Mouse (Mus musculus) fibroblast of lung, adult 2 months (primary cell): ENCODE data around the gene Psg20.
"Not testable (repeated sequence)": the region's sequence is repeated elsewhere in the genome, so short reads cannot be mapped to it uniquely, and the experiment has no call there.

ENCODE experiments used
- DNase-seq: peaks from one replicate; pipeline ENCODE4 v3.0.0-alpha.2; 2011; ENCODE audit warnings: low read depth

The Psg20 gene

DNA sequence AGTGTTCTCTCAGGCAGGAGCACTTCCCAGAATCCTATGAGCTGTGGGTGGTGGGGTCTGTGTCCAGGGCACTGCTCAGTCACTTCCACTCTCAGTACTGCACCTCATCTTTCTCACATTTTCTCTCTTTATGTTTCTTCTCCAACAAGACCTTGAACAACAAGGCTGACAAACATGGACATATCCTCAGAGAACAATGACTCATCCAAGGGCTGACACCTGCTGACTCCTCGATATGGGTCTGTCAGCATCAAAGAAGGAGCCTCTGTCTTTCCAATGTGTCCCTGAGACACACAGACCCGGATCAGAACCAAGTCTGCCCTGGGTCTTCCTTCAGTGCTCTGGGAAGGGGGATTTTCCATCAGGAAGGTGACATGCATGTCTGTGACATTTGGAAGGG, at the start of gene Psg20:
Gene Psg20 (minus strand): TSS at position 101 of the 400 bp plus-strand sequence.
- no peak for DNase-seq

DNA sequence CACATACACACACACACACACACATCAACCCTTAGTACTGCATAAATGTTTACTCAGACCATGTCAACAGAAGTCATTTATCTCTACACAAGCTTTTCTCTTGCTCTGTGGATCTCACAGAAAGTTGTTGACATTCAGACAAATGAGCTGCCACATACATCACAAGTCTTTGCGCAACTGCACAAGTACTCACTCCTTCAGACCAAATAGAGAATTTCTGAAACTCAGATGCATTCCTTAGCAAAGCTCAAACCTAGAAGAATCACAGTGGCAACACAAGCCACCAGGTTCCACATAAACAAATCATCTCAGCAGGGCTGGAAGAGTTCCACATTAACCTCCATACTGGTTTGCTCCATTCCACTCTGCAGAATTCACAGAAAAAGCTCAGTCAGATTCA, 48.5 kb upstream of the Psg20 start:
- DNase-seq, result no peak

DNA sequence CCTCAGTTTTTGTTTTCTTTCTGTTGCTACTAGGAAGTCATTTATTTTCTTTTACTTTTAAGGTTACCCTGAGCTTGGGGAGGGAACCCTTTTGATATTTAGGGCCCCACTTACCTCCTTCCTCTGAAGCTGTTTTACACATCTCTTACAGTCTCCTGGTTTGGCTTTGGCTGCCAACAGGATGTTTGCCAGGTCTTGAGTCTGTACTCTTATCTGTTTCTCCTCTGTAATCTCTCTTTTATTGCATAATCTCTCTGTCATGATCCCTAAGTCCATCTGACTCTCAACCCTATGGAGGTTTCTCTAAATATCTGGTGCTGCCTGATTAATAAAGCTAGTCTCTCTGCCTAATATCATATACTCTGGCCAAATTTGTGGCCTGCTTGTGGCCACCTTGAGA, 47.1 kb upstream of the Psg20 start:
- no peak for DNase-seq

DNA sequence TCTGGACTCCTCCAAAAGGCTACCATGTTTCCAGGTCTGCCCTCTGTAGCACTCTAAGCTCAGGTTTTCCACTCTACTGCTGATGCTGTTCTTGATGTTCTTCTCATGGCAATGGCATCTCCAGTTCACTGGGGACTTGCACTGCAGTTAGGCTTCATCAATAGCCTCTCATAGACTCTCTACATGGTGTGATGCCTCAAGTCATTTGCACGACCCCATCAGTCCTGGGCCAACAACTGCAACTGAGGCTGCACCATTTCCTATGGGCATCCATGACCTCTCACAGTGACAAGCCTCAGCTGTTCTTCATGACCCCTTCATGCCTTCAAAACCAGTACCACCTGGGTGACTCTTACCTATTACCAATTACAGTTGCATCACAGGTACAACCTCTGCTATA, 42.4 kb upstream of the Psg20 start:
- DNase-seq, result no peak

DNA sequence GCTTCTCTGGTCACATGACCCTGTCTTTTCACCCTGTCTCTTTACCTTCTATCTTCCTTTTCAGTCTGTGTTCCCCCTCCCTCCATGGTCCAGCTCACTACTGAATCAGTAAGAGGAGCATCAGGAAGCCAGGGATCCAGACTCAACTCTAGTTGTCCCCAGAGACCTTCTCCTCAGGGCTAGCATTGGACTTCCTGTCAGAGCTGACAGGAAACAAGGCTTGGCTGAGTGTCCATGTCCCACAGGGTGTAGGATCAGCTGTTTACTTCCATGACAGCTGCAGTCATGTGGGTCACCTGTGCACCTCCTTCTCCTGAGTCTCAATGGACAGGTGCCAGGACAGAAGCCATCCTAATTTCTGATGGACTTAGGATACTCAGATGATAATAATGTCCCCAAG, 39.9 kb upstream of the Psg20 start:
- DNase-seq, result not testable (repeated sequence)

DNA sequence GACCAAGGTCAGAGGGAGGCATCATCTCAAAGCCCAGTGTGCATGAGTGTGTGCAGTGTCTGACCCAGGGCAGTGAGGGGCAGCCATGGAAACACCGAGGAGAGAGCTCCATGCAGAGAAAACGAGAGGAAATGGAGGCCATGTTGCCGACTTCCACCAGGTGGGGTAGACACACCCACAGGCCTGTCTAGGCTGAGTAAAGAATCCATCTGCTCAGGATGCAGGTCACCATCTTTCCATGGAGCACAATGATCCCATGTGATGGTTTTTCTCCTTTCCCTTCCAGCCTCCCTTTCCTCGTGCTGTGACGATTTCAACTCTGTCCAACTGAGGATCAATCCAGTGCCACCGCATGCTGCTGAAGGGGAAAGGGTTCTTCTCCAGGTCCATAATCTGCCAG, 38.0 kb upstream of the Psg20 start:
- no peak for DNase-seq

DNA sequence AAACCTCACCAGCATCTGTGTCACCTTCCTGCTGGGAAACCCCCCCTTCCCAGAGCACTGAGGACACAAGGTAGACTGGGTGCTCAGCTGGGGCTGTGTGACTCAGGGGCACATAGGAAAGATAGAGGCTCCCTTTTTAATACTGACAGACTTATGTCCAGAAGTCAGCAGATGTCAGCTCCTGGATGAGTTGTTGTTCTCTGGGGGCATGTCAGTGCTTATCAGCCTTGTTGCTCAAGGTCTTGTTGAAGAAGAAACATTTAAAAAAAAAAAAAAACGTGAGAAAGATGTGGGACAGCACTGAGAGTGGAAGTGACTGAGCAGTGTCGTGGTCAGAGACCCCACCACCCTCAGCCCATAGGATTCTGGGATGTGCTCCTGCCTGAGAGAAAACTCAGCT, 31.8 kb upstream of the Psg20 start, which contains the start of gene Psg22:
Gene Psg22 (plus strand): TSS at position 301 of the 400 bp plus-strand sequence.
- no peak for DNase-seq

DNA sequence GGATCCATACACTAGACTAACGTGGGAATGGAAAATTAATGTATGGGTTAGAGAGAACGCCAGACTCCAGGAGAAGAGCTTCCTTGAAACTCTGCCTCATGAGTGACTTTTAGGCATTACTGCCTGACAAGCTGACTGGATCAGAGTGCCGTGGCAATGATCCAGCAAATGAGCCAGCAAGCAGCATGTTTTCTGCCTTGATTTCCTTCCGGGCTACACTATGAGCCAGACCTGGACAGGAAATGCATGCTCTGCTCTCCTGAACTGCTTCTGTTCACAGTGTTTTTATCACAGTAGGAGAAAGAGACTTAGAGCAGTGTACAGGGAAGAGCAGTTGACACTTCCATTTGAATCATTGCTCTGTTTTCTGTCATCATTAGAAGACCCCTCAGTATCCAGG, 29.6 kb upstream of the Psg20 start:
- DNase-seq, result no peak

DNA sequence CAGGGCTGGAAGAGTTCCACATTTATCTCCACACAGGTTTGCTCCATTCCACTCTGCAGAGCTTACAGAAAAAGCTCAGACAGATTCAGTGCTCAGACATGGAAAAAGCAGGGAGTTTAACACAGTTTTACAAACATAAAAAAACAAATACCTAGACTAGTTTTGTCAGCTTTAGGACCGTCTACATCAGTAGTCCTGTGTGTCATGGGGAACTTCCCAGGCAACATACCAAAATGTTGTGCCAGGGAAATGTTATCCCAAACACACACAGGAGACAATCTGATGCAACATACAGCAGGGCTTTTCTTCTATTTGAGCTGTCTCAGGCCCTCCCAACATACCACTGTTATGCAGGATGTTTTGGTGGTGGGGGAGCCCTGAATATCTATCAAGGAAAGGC, 24.9 kb upstream of the Psg20 start:
- no peak for DNase-seq

DNA sequence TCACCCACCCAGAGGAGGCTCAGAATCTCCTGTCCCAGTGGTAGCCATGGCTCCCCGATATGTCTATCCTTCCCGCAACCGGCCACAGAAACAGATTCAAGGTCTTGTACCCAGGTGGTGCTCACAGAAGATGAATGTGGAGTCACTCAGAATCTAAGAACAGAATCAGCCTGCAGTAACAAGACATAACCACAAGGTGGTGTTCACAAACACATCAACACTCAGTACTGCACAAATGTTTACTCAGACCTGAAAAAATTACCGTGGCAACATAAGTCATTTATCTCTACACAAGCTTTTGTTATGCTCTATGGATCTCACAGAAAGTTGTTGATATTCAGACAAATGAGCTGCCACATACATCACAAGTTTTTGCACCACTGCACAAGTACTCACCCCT, 24.3 kb upstream of the Psg20 start:
- DNase-seq, result not testable (repeated sequence)

DNA sequence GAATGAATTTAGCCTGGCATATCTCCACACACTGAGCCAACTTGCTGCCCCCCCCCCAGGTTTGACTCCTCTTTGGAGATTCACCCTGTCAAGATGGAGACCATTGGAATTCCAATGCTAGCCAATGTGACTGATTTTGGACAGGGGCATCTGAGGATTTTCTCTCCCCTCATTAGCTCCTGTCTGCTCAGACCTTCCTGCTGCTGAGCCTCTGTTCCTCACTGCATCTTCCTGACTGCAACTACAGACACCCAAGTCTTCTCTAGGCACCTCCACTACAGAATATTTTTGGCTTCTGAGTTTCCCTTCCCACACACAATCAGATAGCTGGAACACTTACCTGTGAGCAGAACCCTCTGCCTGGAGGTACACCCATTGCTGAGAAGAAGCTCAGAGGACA, 399 bp downstream of the Psg20 start:
- no peak for DNase-seq

DNA sequence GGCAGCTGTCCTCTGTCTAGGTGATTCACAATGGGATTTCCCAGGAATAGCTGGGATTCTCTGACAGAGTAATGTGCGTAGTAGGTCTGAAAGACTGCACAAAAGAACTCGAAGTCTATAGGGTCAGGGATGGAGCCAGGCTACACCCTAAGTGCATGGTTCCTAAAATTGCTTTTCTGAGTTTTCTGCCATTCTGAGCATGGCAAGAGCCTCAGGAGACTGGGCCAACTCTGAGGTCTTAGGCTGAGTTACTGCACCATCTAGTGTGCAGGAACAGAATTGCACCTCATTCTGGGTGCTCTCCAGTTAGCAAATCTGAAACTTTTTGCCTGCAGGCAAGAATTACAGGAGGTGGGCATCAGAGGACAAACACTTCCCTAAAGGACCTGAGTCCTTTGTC, 6.2 kb downstream of the Psg20 start:
- DNase-seq, result peak; percentile 7

DNA sequence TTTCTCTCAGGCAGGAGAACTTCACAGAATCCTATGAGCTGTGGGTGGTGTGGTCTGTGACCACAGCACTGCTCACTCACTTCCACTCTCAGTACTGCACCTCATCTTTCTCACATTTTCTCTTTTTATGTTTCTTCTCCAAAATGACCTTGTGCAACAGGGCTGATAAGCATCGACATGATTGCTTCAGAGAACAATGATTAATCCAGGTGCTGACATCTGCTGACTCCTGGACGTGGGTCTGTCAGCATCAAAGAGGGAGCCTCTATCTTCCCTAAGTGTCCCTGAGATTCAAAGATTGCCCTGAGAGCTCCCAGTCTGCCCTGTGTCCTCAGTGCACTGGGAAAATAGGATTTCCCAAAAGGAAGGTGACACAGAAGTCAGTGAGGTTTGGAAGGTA, 29.4 kb downstream of the Psg20 start, which contains the start of gene Psg21:
Gene Psg21 (minus strand): TSS at position 101 of the 400 bp plus-strand sequence.
- not testable (repeated sequence) for DNase-seq

DNA sequence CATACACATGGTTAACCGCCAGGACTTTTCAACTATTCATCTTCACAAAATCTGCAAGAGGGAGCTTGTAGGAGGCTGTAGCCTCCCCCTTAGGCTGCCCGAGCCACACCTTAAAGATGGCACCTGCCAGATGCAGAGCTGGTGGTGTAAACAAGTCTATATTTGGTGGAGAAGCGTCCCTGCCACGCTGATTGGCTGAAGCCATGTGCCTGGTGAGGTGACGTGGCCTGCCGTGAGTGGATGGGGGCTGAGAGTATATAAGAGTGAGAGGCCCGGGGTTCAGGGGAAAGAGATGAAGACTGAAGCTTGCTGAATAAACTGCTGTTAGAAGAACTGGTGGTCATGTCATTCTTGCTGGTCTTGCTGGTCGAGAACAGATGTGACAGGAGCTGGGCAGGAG, 59.1 kb downstream of the Psg20 start:
- not testable (repeated sequence) for DNase-seq
